Mouse (Mus musculus): ENCODE results near the gene Klf6. TPM values are rescaled to one million over a fixed set of nuclear protein-coding genes. Genes with fewer than 3 reads are reported as not detected.

The Klf6 gene
- polyA plus RNA-seq (2014; fragmentation: Illumina TruSeq; extraction: RNeasy Lipid Tissue Mini Kit (QIAGEN cat#74804); ENCODE audit: low read depth, low replicate concordance) = 10.8 TPM

GRCm38 (mm10) chr13:5861157-5862002 is at the start of gene Klf6:
Klf6 (plus strand) TSS chr13:5861482.

